Mouse (Mus musculus) hindbrain, embryonic 11.5 days (tissue): ENCODE data around the gene Pdzd2. TPM values are rescaled to one million over a fixed set of nuclear protein-coding genes. Genes with fewer than 3 reads are reported as not detected.

Source experiments
- ATAC-seq: fragments of 200-750 bp; cut with Nextera tagmentation; 2 replicates; pipeline ENCODE4 v1.8.0; 2017; ENCODE audit warnings: mild to moderate bottlenecking, moderate TSS enrichment, moderate library complexity; ENCODE audit not compliant: low FRiP score
- DNase-seq: peaks from one replicate; pipeline ENCODE4 v3.0.0-alpha.2; 2015; ENCODE audit warnings: low spot score
- H3K27ac ChIP-seq: fragments of 300-500 bp; sonication (generic); 2 replicates; pipeline ENCODE4 v1.5.1; 2014; ENCODE audit warnings: mild to moderate bottlenecking, low read depth, low read length
- H3K27me3 ChIP-seq: fragments of 300-500 bp; sonication (generic); 2 replicates; pipeline ENCODE4 v1.6.1; 2014; ENCODE audit warnings: mild to moderate bottlenecking, low read length, moderate library complexity, mixed read lengths; ENCODE audit not compliant: control insufficient read depth, insufficient read depth
- H3K36me3 ChIP-seq: fragments of 300-500 bp; sonication (generic); 2 replicates; pipeline ENCODE4 v1.6.1; 2014; ENCODE audit warnings: mild to moderate bottlenecking, low read length, moderate library complexity, mixed read lengths; ENCODE audit not compliant: control insufficient read depth, insufficient read depth
- H3K4me1 ChIP-seq: fragments of 300-500 bp; sonication (generic); replicated peaks from 2 replicates; pipeline ENCODE4 v1.6.1; 2014; ENCODE audit warnings: low read length, mixed read lengths; ENCODE audit not compliant: control insufficient read depth, insufficient read depth
- H3K4me2 ChIP-seq: fragments of 300-500 bp; sonication (generic); replicated peaks from 2 replicates; pipeline ENCODE4 v1.6.1; 2014; ENCODE audit warnings: mild to moderate bottlenecking, low read depth, low read length
- H3K4me3 ChIP-seq: fragments of 300-500 bp; sonication (generic); 2 replicates; pipeline ENCODE4 v1.5.1; 2014; ENCODE audit warnings: low read depth, low read length
- H3K9ac ChIP-seq: fragments of 300-500 bp; sonication (generic); 2 replicates; pipeline ENCODE4 v1.6.1; 2014; ENCODE audit warnings: low read depth, low read length
- H3K9me3 ChIP-seq: fragments of 300-500 bp; sonication (generic); 2 replicates; pipeline ENCODE4 v1.6.1; 2016; ENCODE audit warnings: low read length; ENCODE audit not compliant: control insufficient read depth
- WGBS: fragments of 180-500 bp; shearing (Covaris S2); extraction: QIAGEN DNeasy Blood & Tissue Kit; methylation state at CpG from one replicate; pipeline ENCODE4 v1.1.7; 2014; 5-methylcytosine and 5-hydroxymethylcytosine counted together
- polyA plus RNA-seq: library from polyadenylated mRNA; unstranded; fragments of >200 nt; fragmentation: Nextera tagmentation; extraction: Ambion mirVana; gene quantifications from 2 replicates; pipeline ENCODE4 v1.2.1, GENCODE M21; 2014

Pdzd2 gene
- polyA plus RNA-seq, 1 experiment from 2014 or later: 5.5 TPM

GRCm38 (mm10) chr15:12763147-12763546 lies 23.4 kb upstream of the Pdzd2 start:
- Histone ChIP-seq H3K9ac (no peak overlapping the region), H3K36me3 (no peaks in the 10 kb centered on the region), H3K4me1 (no peaks in the 10 kb centered on the region), H3K4me3 (no peak overlapping the region), H3K27me3 (no peaks in the 10 kb centered on the region), H3K4me2 (no peak overlapping the region), H3K9me3 (no peaks in the 10 kb centered on the region), H3K27ac (no peak overlapping the region)
- 76% methylated on average over 10 of the region's 10 CpGs for whole genome bisulfite sequencing
- DNase-seq: no peak
- no peak for ATAC-seq

- ATAC-seq (no peak; the same call in 1 of the 2 replicates), DNase-seq (no peak)
- H3K4me1 ChIP-seq: no peaks in the 10 kb centered on the region
- 64% methylated on average over 11 of the region's 11 CpGs for WGBS
- no peak overlapping the region for H3K4me2 ChIP-seq
- no peaks in the 10 kb centered on the region for H3K36me3 ChIP-seq
- no peak overlapping the region for H3K27ac ChIP-seq
- no peaks in the 10 kb centered on the region for H3K27me3 ChIP-seq
- H3K9ac ChIP-seq: no peak overlapping the region
- no peak overlapping the region for H3K4me3 ChIP-seq
- no peaks in the 10 kb centered on the region for H3K9me3 ChIP-seq
Observed at GRCm38 (mm10) chr15:12762258-12762913, 22.7 kb upstream of the Pdzd2 start.

- ATAC-seq: no peak
- Histone ChIP-seq H3K4me2 (no peak overlapping the region), H3K27ac (no peak overlapping the region), H3K4me3 (no peak overlapping the region), H3K36me3 (no peaks in the 10 kb centered on the region), H3K9ac (no peak overlapping the region), H3K9me3 (no peaks in the 10 kb centered on the region), H3K4me1 (no peaks in the 10 kb centered on the region), H3K27me3 (no peaks in the 10 kb centered on the region)
- WGBS: 89% methylated on average over 6 of the region's 6 CpGs
- no peak for DNase-seq
Observed at GRCm38 (mm10) chr15:12760747-12761146, 21.0 kb upstream of the Pdzd2 start.

DNA sequence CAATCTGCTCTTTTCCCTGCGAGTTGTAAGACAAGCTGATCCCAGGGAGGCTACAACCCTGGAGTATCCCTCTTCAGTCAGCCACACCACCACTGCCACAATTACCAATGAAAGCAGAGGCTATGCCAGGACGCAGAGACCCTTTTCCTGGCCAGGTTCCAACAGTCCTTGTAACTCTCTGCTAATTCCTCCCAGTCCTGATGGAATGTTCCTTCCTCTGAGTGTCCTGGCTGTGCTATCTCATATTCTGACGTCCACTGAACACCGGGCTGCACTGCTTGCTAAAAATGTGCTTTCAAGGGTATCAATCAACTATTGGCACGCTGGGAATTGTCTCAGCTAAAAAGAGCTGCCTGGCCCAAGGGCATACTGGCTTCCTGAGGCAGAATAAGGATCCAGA lies 18.7 kb upstream of the Pdzd2 start:
- Histone ChIP-seq H3K9ac (no peak overlapping the region), H3K4me3 (no peak overlapping the region), H3K36me3 (no peaks in the 10 kb centered on the region), H3K9me3 (no peaks in the 10 kb centered on the region), H3K4me1 (no peaks in the 10 kb centered on the region), H3K4me2 (no peak overlapping the region), H3K27me3 (no peaks in the 10 kb centered on the region), H3K27ac (no peak overlapping the region)
- 66% methylated on average over 5 of the region's 5 CpGs for WGBS
- ATAC-seq (no peak), DNase-seq (no peak)

DNA sequence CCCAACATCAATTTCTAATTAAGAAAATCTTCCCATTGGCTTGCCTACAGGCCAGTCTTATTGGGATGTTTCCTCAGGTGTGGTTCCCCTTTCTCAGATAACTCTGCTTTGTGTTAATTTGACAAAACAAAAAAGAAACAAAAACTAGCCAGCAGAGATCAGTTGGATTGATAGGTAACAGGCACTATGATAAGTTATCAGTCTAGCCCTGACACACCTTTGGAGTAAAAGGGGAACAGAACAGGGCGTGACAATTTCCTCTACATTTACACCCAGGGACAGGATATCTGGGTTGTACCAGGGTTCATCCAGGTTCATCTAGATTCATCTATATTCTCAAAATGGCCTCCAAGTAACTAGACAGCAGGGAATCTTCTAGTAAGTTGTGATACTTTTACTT lies 18.0 kb upstream of the Pdzd2 start:
- Histone ChIP-seq H3K36me3 (no peaks in the 10 kb centered on the region), H3K9ac (no peak overlapping the region), H3K27me3 (no peaks in the 10 kb centered on the region), H3K27ac (no peak overlapping the region), H3K4me3 (no peak overlapping the region), H3K4me1 (no peaks in the 10 kb centered on the region), H3K9me3 (no peaks in the 10 kb centered on the region), H3K4me2 (no peak overlapping the region)
- DNase-seq (no peak), ATAC-seq (no peak)
- WGBS: 89% methylated on average over 1 of the region's 1 CpGs

DNA sequence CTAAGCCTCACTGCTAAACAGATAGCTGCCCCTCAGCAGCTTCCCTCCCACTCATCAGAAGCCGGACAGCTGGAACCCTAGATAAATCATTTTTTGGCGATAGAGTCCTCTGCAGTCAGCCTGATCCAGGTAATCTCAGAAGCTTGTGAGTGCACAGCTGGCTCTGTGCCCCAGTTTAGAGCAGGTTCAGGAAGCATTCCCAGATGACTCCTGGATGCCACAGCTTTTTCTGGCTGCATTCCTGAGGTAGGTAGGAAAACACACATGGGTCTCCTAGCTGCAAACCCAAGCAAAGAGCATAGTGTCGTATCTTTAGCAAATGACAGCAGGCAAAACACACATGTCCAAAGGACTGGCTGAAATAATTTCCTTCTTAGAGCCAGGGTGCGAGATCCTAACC lies 13.5 kb upstream of the Pdzd2 start:
- 68% methylated on average over 4 of the region's 4 CpGs for WGBS
- ATAC-seq (no peak), DNase-seq (no peak)
- Histone ChIP-seq H3K27me3 (no peaks in the 10 kb centered on the region), H3K9ac (no peak overlapping the region), H3K36me3 (no peaks in the 10 kb centered on the region), H3K9me3 (no peaks in the 10 kb centered on the region), H3K4me3 (no peak overlapping the region), H3K4me1 (no peaks in the 10 kb centered on the region), H3K4me2 (no peak overlapping the region), H3K27ac (no peak overlapping the region)

GRCm38 (mm10) chr15:12750963-12751362 lies 11.2 kb upstream of the Pdzd2 start:
- Histone ChIP-seq H3K27ac (no peak overlapping the region), H3K4me2 (no peak overlapping the region), H3K9me3 (no peaks in the 10 kb centered on the region), H3K4me1 (no peaks in the 10 kb centered on the region), H3K9ac (no peak overlapping the region), H3K4me3 (no peak overlapping the region), H3K27me3 (no peaks in the 10 kb centered on the region), H3K36me3 (no peaks in the 10 kb centered on the region)
- ATAC-seq (no peak), DNase-seq (no peak)
- WGBS: 91% methylated on average over 8 of the region's 8 CpGs

DNA sequence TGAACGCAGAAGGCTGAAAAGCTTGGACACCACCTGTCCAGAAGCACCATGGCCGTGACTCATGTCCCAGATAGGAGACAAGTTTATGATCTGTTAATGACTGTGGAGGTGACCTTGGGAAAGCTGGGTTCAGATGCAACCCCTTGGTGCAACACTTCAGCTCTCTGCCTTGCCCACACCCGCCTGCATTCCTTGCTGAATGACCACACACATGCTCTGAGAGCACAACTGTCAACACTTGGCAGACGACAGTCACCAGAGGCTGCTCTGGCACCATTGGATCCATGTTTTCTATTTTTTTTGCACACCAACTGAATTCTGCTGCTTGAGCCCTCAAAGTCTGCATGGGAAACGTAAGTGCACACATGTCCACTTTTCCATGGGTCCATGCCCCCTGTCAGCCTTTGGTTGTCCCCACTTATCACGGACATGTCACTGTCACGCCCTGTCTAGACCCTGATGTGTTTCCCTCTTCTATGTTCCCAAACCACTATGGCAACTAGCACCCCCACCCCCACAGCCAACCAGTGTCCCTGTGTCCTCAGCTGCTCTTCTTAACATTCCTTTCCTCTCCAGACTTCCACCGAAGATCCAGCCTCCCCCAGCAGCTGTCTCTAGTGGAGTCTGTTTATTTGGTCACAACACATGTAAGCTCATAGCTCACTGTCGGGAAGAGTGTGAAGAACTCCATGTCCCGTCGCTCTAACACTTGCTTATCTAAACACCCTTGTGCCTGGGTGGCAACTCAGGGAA lies 10.0 kb upstream of the Pdzd2 start:
- no peak for ATAC-seq
- H3K4me2 ChIP-seq: no peak overlapping the region
- H3K36me3 ChIP-seq: no peaks in the 10 kb centered on the region

More for the DNA sequence above, 10.0 kb upstream of the Pdzd2 start:
- no peak for DNase-seq
- Histone ChIP-seq H3K9me3 (no peaks in the 10 kb centered on the region), H3K9ac (no peak overlapping the region), H3K4me1 (no peaks in the 10 kb centered on the region), H3K27me3 (no peaks in the 10 kb centered on the region), H3K4me3 (no peak overlapping the region), H3K27ac (no peak overlapping the region)
- 81% methylated on average over 11 of the region's 11 CpGs for WGBS
